ENCODE assay signal across 25 mouse cellular contexts in the genomic region with DNA sequence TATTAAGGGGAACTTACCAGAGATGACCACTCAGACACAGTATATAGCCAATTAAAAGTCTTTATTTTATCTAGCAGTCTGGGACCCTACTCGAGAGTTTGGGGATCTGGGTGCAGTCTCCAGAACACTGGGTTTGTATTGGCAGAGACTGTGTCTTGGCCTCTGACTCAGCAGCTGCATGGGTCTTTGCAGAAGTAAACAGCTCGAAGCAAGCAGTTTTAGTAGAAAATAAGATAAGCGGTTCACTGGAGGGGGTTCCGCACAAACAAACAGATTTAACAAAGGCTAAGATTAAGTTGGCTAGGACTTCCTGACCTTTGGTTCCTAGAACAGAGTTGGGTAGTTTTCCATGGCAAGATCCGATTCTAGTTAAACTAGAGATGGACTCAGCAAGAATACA. TPM values are rescaled to one million over a fixed set of nuclear protein-coding genes. Genes with fewer than 3 reads are reported as not detected.
DNase-seq lines count a peak whose midpoint lies in the region; ATAC-seq and TF ChIP-seq lines count a peak whose summit lies in the region.
"Had no signal": no experiment of that assay in that cellular context is flagged by ENCODE, and none has a peak within 500 bp of the region (broad histone marks: within the 10 kb centered on the region; RNA-seq: fewer than 3 reads in every experiment).

No protein-coding gene starts in this region.

- TF ChIP-seq CTCF in MEL (IDR thresholded peaks at IDR 0.05 in 2 of 3, conservative IDR thresholded peaks at IDR 0.05 in 1 of 3; ENCODE audit: control insufficient read depth in 1 of 3, insufficient read depth in 1 of 3, low read depth in 2 of 3, low read length in 3 of 3, poor library complexity in 1 of 3, severe bottlenecking in 1 of 3): no peak
- TF ChIP-seq CTCF in lung, adult 2 months (IDR thresholded peaks at IDR 0.05; ENCODE audit: insufficient read depth, low read length): no peak

- no peaks in the 10 kb centered on the region for H3K9me3 ChIP-seq in kidney, embryonic 16.5 days (ENCODE audit: low read length)
- H3K9me3 ChIP-seq in MEL (replicated peaks; ENCODE audit: insufficient read depth, low read length): no peaks in the 10 kb centered on the region
- H3K9me3 ChIP-seq: embryonic facial prominence, embryonic 10.5 days; embryonic facial prominence, embryonic 12.5 days; forebrain, embryonic 13.5 days; forebrain, embryonic 15.5 days; G1E had no signal

- 76% methylated on average over 5 of the region's 5 CpGs for WGBS in kidney, embryonic 16.5 days
- 76% methylated on average over 5 of the region's 5 CpGs for WGBS in lung, adult 2 months

- no peak for TF ChIP-seq POLR2A in MEL (IDR thresholded peaks at IDR 0.05; ENCODE audit: control insufficient read depth in 1 of 2, insufficient read depth in 1 of 2, low read depth in 1 of 2, low read length in 2 of 2, poor library complexity in 1 of 2)
- no peak for TF ChIP-seq POLR2A in lung, adult 2 months (IDR thresholded peaks at IDR 0.05; ENCODE audit: borderline replicate concordance, extremely low read depth, low read depth, low read length)

- DNase-seq in heart, adult 11 months: peak; percentile 92
- DNase-seq in heart, postnatal 4 days: no peak
- DNase-seq in kidney, adult 9 months: peak; percentile 33
- DNase-seq in MEL (ENCODE audit: low read depth, low spot score): peak; percentile 56
- DNase-seq in brain, adult 2 months (ENCODE audit: low read depth, low spot score): peak; percentile 10
- DNase-seq in lung, adult 2 months: no peak
- DNase-seq in cerebellum, adult 18-20 months: no peak
- DNase-seq: adrenal gland, adult 8-10 months; adrenal gland, postnatal 14 days; adrenal gland, postnatal 36 days; B cell, adult 2 months; cerebellum, adult 11 months; cerebellum, adult 2 months; cerebellum, adult 9-10 months; cerebellum, postnatal 10 days; cerebellum, postnatal 25 days; forebrain, postnatal 0 days had no signal

- no peak for TF ChIP-seq RAD21 in MEL (IDR thresholded peaks at IDR 0.05; ENCODE audit: low read depth, low read length)

- H3K36me3 ChIP-seq in kidney, embryonic 16.5 days (ENCODE audit: insufficient read depth, low read length): no peaks in the 10 kb centered on the region
- peaks cover 0 to 10% of the 10 kb centered on the region in 2 experiments; a peak in 2 of 4 replicates for H3K36me3 ChIP-seq in MEL (ENCODE audit: control insufficient read depth in 1 of 2, insufficient read depth in 2 of 2, low read length in 2 of 2)
- H3K36me3 ChIP-seq: embryonic facial prominence, embryonic 10.5 days; embryonic facial prominence, embryonic 12.5 days; forebrain, embryonic 15.5 days; G1E had no signal

- no peak overlapping the region for H3K4me2 ChIP-seq in kidney, embryonic 16.5 days (replicated peaks; ENCODE audit: low read depth, low read length)
- H3K4me2 ChIP-seq: embryonic facial prominence, embryonic 12.5 days; forebrain, embryonic 13.5 days; forebrain, embryonic 15.5 days had no signal

- no peak overlapping the region for H3K4me3 ChIP-seq in kidney, embryonic 16.5 days (ENCODE audit: low read length)
- H3K4me3 ChIP-seq in MEL (ENCODE audit: control insufficient read depth in 1 of 2, insufficient read depth in 1 of 2, low read depth in 2 of 2, low read length in 2 of 2): no peak overlapping the region
- H3K4me3 ChIP-seq in lung, adult 2 months (replicated peaks; ENCODE audit: extremely low read depth, low read depth, low read length): no peak overlapping the region
- H3K4me3 ChIP-seq: embryonic facial prominence, embryonic 10.5 days; embryonic facial prominence, embryonic 12.5 days; forebrain, embryonic 13.5 days; forebrain, embryonic 15.5 days had no signal

- ATAC-seq in kidney, embryonic 16.5 days (ENCODE audit: low FRiP score, low TSS enrichment): no peak
- ATAC-seq: activated CD4-positive, CD25-positive, alpha-beta regulatory T cell, adult 4 months; CD4-positive, CD25-positive, alpha-beta regulatory T cell, adult 4 months; forebrain, embryonic 13.5 days; forebrain, embryonic 15.5 days; forebrain, postnatal 0 days had no signal

- no peaks in the 10 kb centered on the region for H3K27me3 ChIP-seq in kidney, embryonic 16.5 days (ENCODE audit: insufficient read depth, low read length)
- no peaks in the 10 kb centered on the region for H3K27me3 ChIP-seq in MEL (ENCODE audit: control insufficient read depth in 1 of 2, insufficient read depth in 2 of 2, low read length in 2 of 2)
- H3K27me3 ChIP-seq: embryonic facial prominence, embryonic 12.5 days; forebrain, embryonic 13.5 days; forebrain, embryonic 15.5 days had no signal

- H3K9ac ChIP-seq in kidney, embryonic 16.5 days (replicated peaks; ENCODE audit: low read length): no peak overlapping the region
- H3K9ac ChIP-seq in MEL (ENCODE audit: control insufficient read depth, low read depth, low read length, poor library complexity, severe bottlenecking): no peak overlapping the region
- H3K9ac ChIP-seq: embryonic facial prominence, embryonic 12.5 days; forebrain, embryonic 13.5 days; forebrain, embryonic 15.5 days; forebrain, postnatal 0 days had no signal

- H3K27ac ChIP-seq in kidney, embryonic 16.5 days (ENCODE audit: low read length): no peak overlapping the region
- no peak overlapping the region for H3K27ac ChIP-seq in MEL (ENCODE audit: control insufficient read depth, low read depth, low read length)
- H3K27ac ChIP-seq: embryonic facial prominence, embryonic 10.5 days; embryonic facial prominence, embryonic 12.5 days; forebrain, embryonic 13.5 days; forebrain, embryonic 15.5 days had no signal

- no peaks in the 10 kb centered on the region for H3K4me1 ChIP-seq in kidney, embryonic 16.5 days (ENCODE audit: insufficient read depth, low read length)
- H3K4me1 ChIP-seq in MEL (ENCODE audit: control insufficient read depth in 1 of 2, insufficient read depth in 2 of 2, low read length in 2 of 2): peaks cover 0 to 8% of the 10 kb centered on the region in 2 experiments; a peak in 2 of 4 replicates
- H3K4me1 ChIP-seq in lung, adult 2 months (ENCODE audit: control insufficient read depth, insufficient read depth, low read length): peaks cover under 1% of the 10 kb centered on the region; the same call in 1 of the 2 replicates
- H3K4me1 ChIP-seq: embryonic facial prominence, embryonic 10.5 days; embryonic facial prominence, embryonic 12.5 days; forebrain, embryonic 13.5 days; forebrain, embryonic 15.5 days had no signal

- no peaks in the 10 kb centered on the region; the same call in 1 of the 2 replicates for H3K79me2 ChIP-seq in MEL (ENCODE audit: control insufficient read depth, insufficient read depth, low read length, poor library complexity)

- no peak for TF ChIP-seq EP300 in MEL (IDR thresholded peaks at IDR 0.05; ENCODE audit: low read depth in 1 of 2, low read length in 2 of 2)

TF ChIP-seq in MEL, 35 proteins besides CTCF, POLR2A, EP300 and RAD21:
- TF ChIP-seq RCOR1 (IDR thresholded peaks at IDR 0.05; ENCODE audit: low read depth, low read length) (0 out of 2 replicates have a peak, but pooled peaks have one; percentile 14), MYB (IDR thresholded peaks at IDR 0.05; ENCODE audit: low read depth, low read length) (no peak)

RNA-seq across cellular contexts. Expression of gene Ctsc, which starts 13.0 kb away (rescaled TPM):
- 10 to 100 TPM; 27.2 to 28.5 TPM for total RNA-seq in heart, postnatal 4 days (2021)
- 35.4 and 38.7 TPM in 2 replicates for polyA plus RNA-seq in kidney, embryonic 16.5 days (2015; fragmentation: Nextera tagmentation; extraction: Ambion mirVana)
- 50.7 and 59.1 TPM in 2 replicates for total RNA-seq in MEL (2012; rRNA removed)
- 10 to 100 TPM in 1 of 2 experiments, not detected in 1; 51.4 TPM for polyA plus RNA-seq in MEL (2012; ENCODE audit: insufficient read depth in 1 of 2, insufficient read length in 2 of 2, low read depth in 1 of 2, low replicate concordance in 2 of 2, missing spikeins in 1 of 2)
- 181 and 233 TPM in 2 replicates for polyA plus RNA-seq in lung, adult 2 months (2012; rRNA removed)
- polyA plus RNA-seq: G1E had no signal

Comparison
In these comparisons a context has a peak if more than half of its experiments do, and no peak if none do; other contexts are left out.
1. DNase-seq: peak in heart, adult 11 months (single experiment), kidney, adult 9 months (single experiment), MEL (single experiment) and brain, adult 2 months (single experiment); none in heart, postnatal 4 days (single experiment), lung, adult 2 months (single experiment) and cerebellum, adult 18-20 months (0 of 2).